Mouse (Mus musculus) liver, embryonic 14.5 days (tissue): ENCODE data around the gene Areg. TPM values are rescaled to one million over a fixed set of nuclear protein-coding genes. Genes with fewer than 3 reads are reported as not detected.

ENCODE experiments used
- ATAC-seq: fragments of 200-750 bp; cut with Nextera tagmentation; 2 replicates; pipeline ENCODE4 v1.8.0; 2017; ENCODE audit warnings: moderate number of reproducible peaks, mild to moderate bottlenecking, moderate library complexity; ENCODE audit not compliant: insufficient read depth
- DNase-seq, 3 experiments: peaks; one replicate each; pipeline ENCODE4 v3.0.0-alpha.2; 2012 to 2013; ENCODE audit warnings: low read depth in 3 of 3, low spot score in 3 of 3
- H3K27ac ChIP-seq: fragments of 300-500 bp; sonication (generic); 2 replicates; pipeline ENCODE4 v1.5.1; 2014; ENCODE audit warnings: moderate library complexity, mild to moderate bottlenecking, control low read depth, inconsistent platforms
- H3K27me3 ChIP-seq: fragments of 300-500 bp; sonication (generic); 2 replicates; pipeline ENCODE4 v1.6.1; 2014; ENCODE audit warnings: mild to moderate bottlenecking, low read length, moderate library complexity; ENCODE audit not compliant: control insufficient read depth, insufficient read depth
- H3K36me3 ChIP-seq: fragments of 300-500 bp; sonication (generic); replicated peaks from 2 replicates; pipeline ENCODE4 v1.6.1; 2014; ENCODE audit warnings: low read depth; ENCODE audit not compliant: control insufficient read depth, insufficient read depth
- H3K4me1 ChIP-seq, 2 experiments: fragments of 200-500 bp in 1 of 2; fragments of 300-500 bp in 1 of 2; sonication (generic) in 1 of 2; replicated peaks; 2 replicates each; pipeline ENCODE4 v1.6.1; 2012 to 2014; ENCODE audit warnings: antibody characterized with exemption in 1 of 2, inconsistent platforms in 1 of 2, low read length in 1 of 2; ENCODE audit not compliant: control insufficient read depth in 2 of 2, insufficient read depth in 2 of 2
- H3K4me2 ChIP-seq: fragments of 300-500 bp; sonication (generic); 2 replicates; pipeline ENCODE4 v1.6.1; 2014; ENCODE audit warnings: low read depth, mild to moderate bottlenecking, control low read depth, moderate library complexity
- H3K4me3 ChIP-seq, 2 experiments: fragments of 200-500 bp in 1 of 2; fragments of 300-500 bp in 1 of 2; sonication (generic) in 1 of 2; 2 replicates each; pipeline ENCODE4 v1.5.1; 2012 to 2014; ENCODE audit warnings: low read depth in 2 of 2, low read length in 2 of 2, mild to moderate bottlenecking in 2 of 2, control low read depth in 1 of 2, inconsistent platforms in 1 of 2, moderate library complexity in 1 of 2; ENCODE audit not compliant: insufficient read depth in 1 of 2
- H3K9ac ChIP-seq: fragments of 300-500 bp; sonication (generic); replicated peaks from 2 replicates; pipeline ENCODE4 v1.6.1; 2014; ENCODE audit warnings: mild to moderate bottlenecking, control low read depth, moderate library complexity
- H3K9me3 ChIP-seq: fragments of 300-500 bp; sonication (generic); 2 replicates; pipeline ENCODE4 v1.6.1; 2016; ENCODE audit warnings: low read length, mixed read lengths; ENCODE audit not compliant: control insufficient read depth
- CTCF ChIP-seq: IDR thresholded peaks from 2 replicates; pipeline ENCODE4 v1.5.1; 2016; ENCODE audit warnings: antibody characterized with exemption, low read depth, control low read depth
- EP300 ChIP-seq: IDR thresholded peaks from 2 replicates; pipeline ENCODE4 v1.6.1; 2016; ENCODE audit warnings: antibody characterized with exemption, low read depth
- WGBS: fragments of 180-500 bp; shearing (Covaris S2); extraction: QIAGEN DNeasy Blood & Tissue Kit; methylation state at CpG from one replicate; pipeline ENCODE4 v1.1.7; 2014; ENCODE audit not compliant: insufficient replicate concordance; 5-methylcytosine and 5-hydroxymethylcytosine counted together
- polyA plus RNA-seq, 2 experiments: library from polyadenylated mRNA; depleted of rRNA in 1 of 2; stranded (reverse) in 1 of 2; unstranded in 1 of 2; fragments of >200 nt; fragmentation: Nextera tagmentation in 1 of 2; extraction: Ambion mirVana in 1 of 2; gene quantifications; 2 replicates each; pipeline versions ENCODE4 v1.2.1 to v1.2.3; 2012 to 2014

Areg gene
- polyA plus RNA-seq, 2 experiments: not detected

DNA sequence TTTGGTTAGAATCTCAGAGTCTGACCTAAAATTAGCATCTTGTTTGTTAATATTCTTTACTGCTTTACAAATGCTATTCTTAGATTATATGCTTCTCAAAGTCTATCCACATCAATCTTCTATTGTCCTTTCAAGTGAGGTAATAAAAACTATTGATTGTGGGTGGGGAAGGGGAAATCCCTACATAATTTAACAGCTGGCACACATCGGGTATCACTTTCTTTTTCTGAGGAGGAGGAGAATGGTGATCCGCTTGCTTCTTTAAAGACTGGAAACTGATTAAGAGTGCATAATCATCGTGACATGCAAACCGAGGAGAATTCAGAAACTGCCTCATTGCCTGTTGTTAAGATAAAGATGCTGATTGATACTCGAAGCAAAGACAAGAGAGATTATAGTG lies 33.2 kb upstream of the Areg start:
- Histone ChIP-seq H3K4me3 (no peak overlapping the region), H3K27ac (no peak overlapping the region), H3K4me2 (no peak overlapping the region), H3K4me1 (no peaks in the 10 kb centered on the region), H3K9ac (no peak overlapping the region), H3K9me3 (no peaks in the 10 kb centered on the region), H3K36me3 (no peaks in the 10 kb centered on the region), H3K27me3 (no peaks in the 10 kb centered on the region)
- DNase-seq (no peak), ATAC-seq (no peak)
- TF ChIP-seq CTCF (no peak), EP300 (no peak)
- 56% methylated on average over 5 of the region's 5 CpGs for WGBS

DNA sequence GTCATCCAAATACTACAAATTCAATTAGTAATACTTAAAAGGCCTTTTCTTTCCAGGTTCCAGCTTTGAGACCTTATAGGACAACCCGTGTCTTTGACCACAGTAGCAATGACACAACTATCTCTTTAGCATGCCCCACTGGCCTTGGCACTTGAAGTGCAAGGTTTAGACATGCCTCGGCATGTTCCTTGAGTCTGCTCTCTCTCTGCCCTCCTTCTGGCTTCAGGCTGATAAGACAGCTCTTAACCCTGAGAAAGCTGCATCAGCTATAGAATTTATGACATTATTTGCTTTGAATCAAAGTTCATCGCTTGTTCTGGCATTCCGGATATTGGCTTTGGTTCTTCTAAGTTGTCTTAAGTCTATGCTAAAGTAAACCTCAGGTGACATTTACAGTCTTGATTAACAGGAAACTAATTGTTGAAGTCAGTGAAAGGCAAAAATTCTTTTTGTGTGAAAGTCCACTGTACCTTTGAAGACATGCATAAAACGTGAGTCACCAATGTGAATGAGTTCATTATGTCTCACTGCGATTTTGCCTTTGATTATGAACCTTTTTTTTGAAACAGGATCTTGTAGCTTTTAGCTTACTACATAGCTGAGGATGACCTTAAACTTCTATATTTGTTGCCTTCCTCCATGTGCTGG lies 29.3 kb upstream of the Areg start:
- Histone ChIP-seq H3K27me3 (no peaks in the 10 kb centered on the region), H3K4me1 (no peaks in the 10 kb centered on the region)
- WGBS: 67% methylated on average over 6 of the region's 6 CpGs

DNA sequence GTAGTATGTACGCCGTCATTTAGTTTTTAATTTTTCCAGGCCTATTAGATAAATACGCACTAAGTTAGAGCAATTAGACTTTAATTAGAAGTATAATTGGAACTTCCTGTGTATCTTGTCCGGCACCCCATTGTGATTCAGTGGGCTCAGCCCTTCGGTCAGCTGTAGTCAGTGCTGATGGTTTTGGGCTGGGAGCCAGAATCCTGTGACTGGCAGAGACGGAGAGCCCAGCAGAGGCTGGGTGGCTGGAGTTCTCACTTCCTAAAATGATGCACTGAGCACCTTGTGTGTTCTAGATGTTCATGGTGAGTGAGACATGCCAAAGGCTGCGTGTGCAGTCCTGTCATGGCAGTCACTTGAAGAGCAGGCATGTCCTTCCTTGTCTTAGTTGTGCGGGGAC lies 28.4 kb upstream of the Areg start:
- DNase-seq (no peak), ATAC-seq (no peak)
- TF ChIP-seq CTCF: no peak
- no peak for TF ChIP-seq EP300
- Histone ChIP-seq H3K36me3 (no peaks in the 10 kb centered on the region), H3K4me1 (no peaks in the 10 kb centered on the region), H3K4me3 (no peak overlapping the region), H3K27ac (no peak overlapping the region), H3K4me2 (no peak overlapping the region), H3K9ac (no peak overlapping the region), H3K27me3 (no peaks in the 10 kb centered on the region), H3K9me3 (no peaks in the 10 kb centered on the region)
- 75% methylated on average over 8 of the region's 8 CpGs for WGBS

More for the DNA sequence above, 29.3 kb upstream of the Areg start:
- ATAC-seq (no peak), DNase-seq (no peak)
- Histone ChIP-seq H3K36me3 (no peaks in the 10 kb centered on the region), H3K9ac (no peak overlapping the region), H3K27ac (no peak overlapping the region), H3K4me3 (no peak overlapping the region), H3K9me3 (no peaks in the 10 kb centered on the region), H3K4me2 (no peak overlapping the region)
- TF ChIP-seq CTCF (no peak), EP300 (no peak)

DNA sequence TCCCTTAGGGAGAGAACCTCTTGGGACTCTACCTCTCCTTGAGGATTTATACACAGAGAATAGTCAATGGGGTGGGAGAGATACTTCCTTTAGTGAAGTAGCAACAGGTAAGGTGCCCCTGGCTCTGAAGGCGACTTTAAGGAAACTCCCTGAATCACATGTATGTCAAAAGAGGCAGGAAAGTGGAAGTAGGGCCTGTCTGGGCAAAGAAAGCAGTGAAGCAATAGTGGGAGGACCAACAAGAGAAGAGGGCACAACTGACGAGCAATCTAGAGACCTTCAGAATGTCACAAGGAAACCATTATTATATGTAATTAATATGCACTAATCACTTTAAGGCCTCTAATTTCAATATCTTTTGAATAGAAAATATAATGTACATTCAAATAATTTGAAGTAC lies 25.4 kb upstream of the Areg start:
- Histone ChIP-seq H3K4me1 (no peaks in the 10 kb centered on the region), H3K9me3 (no peaks in the 10 kb centered on the region), H3K27ac (no peak overlapping the region), H3K4me2 (no peak overlapping the region), H3K27me3 (no peaks in the 10 kb centered on the region), H3K9ac (no peak overlapping the region), H3K4me3 (no peak overlapping the region), H3K36me3 (no peaks in the 10 kb centered on the region)
- no peak for TF ChIP-seq EP300
- TF ChIP-seq CTCF: no peak
- ATAC-seq (no peak), DNase-seq (no peak)
- 36% methylated on average over 2 of the region's 2 CpGs for WGBS

DNA sequence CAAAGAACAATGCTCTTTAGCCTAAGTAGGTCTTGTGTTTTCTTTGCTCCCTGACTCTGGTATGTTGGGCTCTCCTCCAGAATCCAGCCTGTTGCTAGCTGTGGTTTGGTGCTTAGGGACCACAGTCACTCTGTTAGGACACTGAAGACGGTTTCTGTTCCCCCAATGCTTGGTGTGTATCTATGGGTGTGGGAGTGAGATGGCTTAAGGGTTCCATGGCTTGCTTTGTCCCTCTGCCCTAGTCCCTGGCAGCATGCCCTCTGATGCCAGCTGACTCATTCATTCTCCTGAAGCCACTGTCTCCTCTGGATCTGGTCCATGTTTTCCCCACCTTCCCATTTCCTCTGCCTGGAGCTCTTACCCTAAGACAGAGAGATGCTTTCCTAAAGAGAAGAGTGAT lies 24.8 kb upstream of the Areg start:
- H3K27ac ChIP-seq: no peak overlapping the region
- WGBS: 39% methylated on average over 1 of the region's 1 CpGs
- H3K9me3 ChIP-seq: no peaks in the 10 kb centered on the region
- no peak for ATAC-seq
- H3K27me3 ChIP-seq: no peaks in the 10 kb centered on the region
- no peak for TF ChIP-seq EP300
- TF ChIP-seq CTCF: no peak
- H3K4me1 ChIP-seq: no peaks in the 10 kb centered on the region
- no peak overlapping the region for H3K4me3 ChIP-seq
- no peak for DNase-seq
- no peak overlapping the region for H3K9ac ChIP-seq
- H3K36me3 ChIP-seq: no peaks in the 10 kb centered on the region
- no peak overlapping the region for H3K4me2 ChIP-seq
